Mouse (Mus musculus) intestine, embryonic 16.5 days (tissue): ENCODE data around the gene Aldh1l1. TPM values are rescaled to one million over a fixed set of nuclear protein-coding genes. Genes with fewer than 3 reads are reported as not detected.
A peak's percentile ranks its signal among the peaks of the same experiment; 100 is the strongest.

Experiments used
- ATAC-seq: fragments of 200-750 bp; cut with Nextera tagmentation; 2 replicates; pipeline ENCODE4 v1.8.0; 2017; ENCODE audit warnings: moderate TSS enrichment, moderate library complexity
- H3K27ac ChIP-seq: fragments of 300-500 bp; sonication (generic); 2 replicates; pipeline ENCODE4 v1.5.1; 2014; ENCODE audit warnings: mild to moderate bottlenecking, low read length
- H3K27me3 ChIP-seq: fragments of 300-500 bp; sonication (generic); replicated peaks from 2 replicates; pipeline ENCODE4 v1.6.1; 2014; ENCODE audit warnings: low read length, control low read depth, mixed read lengths; ENCODE audit not compliant: control insufficient read depth, insufficient read depth
- H3K36me3 ChIP-seq: fragments of 300-500 bp; sonication (generic); 2 replicates; pipeline ENCODE4 v1.6.1; 2014; ENCODE audit warnings: low read length, control low read depth; ENCODE audit not compliant: control insufficient read depth, insufficient read depth
- H3K4me1 ChIP-seq: fragments of 300-500 bp; sonication (generic); 2 replicates; pipeline ENCODE4 v1.6.1; 2014; ENCODE audit warnings: low read length, control low read depth, mixed read lengths; ENCODE audit not compliant: control insufficient read depth, insufficient read depth
- H3K4me2 ChIP-seq: fragments of 300-500 bp; sonication (generic); 2 replicates; pipeline ENCODE4 v1.6.1; 2014; ENCODE audit warnings: low read depth, low read length, control low read depth
- H3K4me3 ChIP-seq: fragments of 300-500 bp; sonication (generic); 2 replicates; pipeline ENCODE4 v1.5.1; 2014; ENCODE audit warnings: mild to moderate bottlenecking, low read length
- H3K9ac ChIP-seq: fragments of 300-500 bp; sonication (generic); 2 replicates; pipeline ENCODE4 v1.6.1; 2014; ENCODE audit warnings: low read depth, low read length
- H3K9me3 ChIP-seq: fragments of 300-500 bp; sonication (generic); 2 replicates; pipeline ENCODE4 v1.6.1; 2016; ENCODE audit warnings: low read length, control low read depth; ENCODE audit not compliant: control insufficient read depth
- WGBS: fragments of 180-500 bp; shearing (Covaris S2); extraction: QIAGEN DNeasy Blood & Tissue Kit; methylation state at CpG from one replicate; pipeline ENCODE4 v1.1.7; 2014; 5-methylcytosine and 5-hydroxymethylcytosine counted together
- polyA plus RNA-seq: library from polyadenylated mRNA; unstranded; fragments of >200 nt; fragmentation: Nextera tagmentation; extraction: Ambion mirVana; gene quantifications from 2 replicates; pipeline ENCODE4 v1.2.1, GENCODE M21; 2015

The Aldh1l1 gene
- polyA plus RNA-seq, 1 experiment from 2014 or later = 27.4 TPM

GRCm38 (mm10) chr6:90610248-90610647 lies 124.0 kb downstream of the Aldh1l1 start:
- Histone ChIP-seq H3K27me3 (no peaks in the 10 kb centered on the region), H3K27ac (no peak overlapping the region), H3K9ac (no peak overlapping the region), H3K36me3 (no peaks in the 10 kb centered on the region), H3K9me3 (no peaks in the 10 kb centered on the region), H3K4me1 (peaks cover 1% of the 10 kb centered on the region; the same call in 1 of the 2 replicates), H3K4me2 (no peak overlapping the region), H3K4me3 (no peak overlapping the region)
- WGBS = 88% methylated on average over 5 of the region's 5 CpGs
- ATAC-seq = no peak

GRCm38 (mm10) chr6:90613277-90613676 lies 127.0 kb downstream of the Aldh1l1 start:
- Histone ChIP-seq H3K27me3 (no peaks in the 10 kb centered on the region), H3K27ac (no peak overlapping the region), H3K4me3 (no peak overlapping the region), H3K9me3 (no peaks in the 10 kb centered on the region), H3K36me3 (no peaks in the 10 kb centered on the region), H3K9ac (no peak overlapping the region), H3K4me1 (no peaks in the 10 kb centered on the region), H3K4me2 (no peak overlapping the region)
- no peak for ATAC-seq
- 82% methylated on average over 8 of the region's 8 CpGs for WGBS

- no peak overlapping the region for H3K9ac ChIP-seq
- no peak overlapping the region for H3K27ac ChIP-seq
- no peak for ATAC-seq
- WGBS = 81% methylated on average over 7 of the region's 7 CpGs
- H3K36me3 ChIP-seq = no peaks in the 10 kb centered on the region
- peaks cover 7% of the 10 kb centered on the region for H3K4me1 ChIP-seq
- H3K4me2 ChIP-seq = no peak overlapping the region
- H3K27me3 ChIP-seq = no peaks in the 10 kb centered on the region
- H3K4me3 ChIP-seq = no peak overlapping the region
- H3K9me3 ChIP-seq = no peaks in the 10 kb centered on the region
Measured at GRCm38 (mm10) chr6:90615362-90615761, 129.1 kb downstream of the Aldh1l1 start.

- no peak for ATAC-seq
- Histone ChIP-seq H3K27ac (no peak overlapping the region), H3K4me1 (peaks cover 7% of the 10 kb centered on the region), H3K4me2 (no peak overlapping the region), H3K9me3 (no peaks in the 10 kb centered on the region), H3K4me3 (no peak overlapping the region), H3K36me3 (no peaks in the 10 kb centered on the region), H3K9ac (no peak overlapping the region), H3K27me3 (no peaks in the 10 kb centered on the region)
- WGBS = 82% methylated on average over 6 of the region's 6 CpGs
Measured at GRCm38 (mm10) chr6:90615991-90616390, 129.8 kb downstream of the Aldh1l1 start.

- Histone ChIP-seq H3K27ac (no peak overlapping the region), H3K9ac (no peak overlapping the region), H3K27me3 (no peaks in the 10 kb centered on the region), H3K4me2 (no peak overlapping the region), H3K4me1 (peaks cover 7% of the 10 kb centered on the region), H3K9me3 (no peaks in the 10 kb centered on the region), H3K36me3 (no peaks in the 10 kb centered on the region), H3K4me3 (no peak overlapping the region)
- no peak for ATAC-seq
- WGBS = 80% methylated on average over 6 of the region's 6 CpGs
Measured at GRCm38 (mm10) chr6:90616481-90616880, 130.3 kb downstream of the Aldh1l1 start.

- WGBS = 67% methylated on average over 4 of the region's 4 CpGs
- Histone ChIP-seq H3K27me3 (no peaks in the 10 kb centered on the region), H3K9me3 (no peaks in the 10 kb centered on the region), H3K4me2 (no peak overlapping the region), H3K27ac (no peak overlapping the region), H3K36me3 (no peaks in the 10 kb centered on the region), H3K9ac (no peak overlapping the region), H3K4me1 (peaks cover 11% of the 10 kb centered on the region), H3K4me3 (no peak overlapping the region)
- no peak for ATAC-seq
Measured at GRCm38 (mm10) chr6:90618274-90618673, 132.0 kb downstream of the Aldh1l1 start.

GRCm38 (mm10) chr6:90618821-90619636 lies 132.8 kb downstream of the Aldh1l1 start:
- Histone ChIP-seq H3K9me3 (no peaks in the 10 kb centered on the region), H3K4me2 (no peak overlapping the region), H3K27ac (no peak overlapping the region), H3K9ac (no peak overlapping the region), H3K4me1 (peaks cover 14% of the 10 kb centered on the region), H3K36me3 (no peaks in the 10 kb centered on the region), H3K4me3 (no peak overlapping the region), H3K27me3 (no peaks in the 10 kb centered on the region)
- 68% methylated on average over 19 of the region's 19 CpGs for WGBS
- ATAC-seq = peak; percentile 6; the same call in 1 of the 2 replicates

- no peaks in the 10 kb centered on the region for H3K27me3 ChIP-seq
- peaks cover 21% of the 10 kb centered on the region for H3K4me1 ChIP-seq
- 78% methylated on average over 5 of the region's 5 CpGs for WGBS
- H3K9me3 ChIP-seq = no peaks in the 10 kb centered on the region
- no peak overlapping the region for H3K4me2 ChIP-seq
- H3K36me3 ChIP-seq = no peaks in the 10 kb centered on the region
- ATAC-seq = no peak
- H3K9ac ChIP-seq = no peak overlapping the region
- no peak overlapping the region for H3K4me3 ChIP-seq
- no peak overlapping the region for H3K27ac ChIP-seq
Measured at GRCm38 (mm10) chr6:90619936-90620335, 133.7 kb downstream of the Aldh1l1 start.

- no peak overlapping the region for H3K4me2 ChIP-seq
- H3K9ac ChIP-seq = no peak overlapping the region
- H3K36me3 ChIP-seq = no peaks in the 10 kb centered on the region
- no peak overlapping the region for H3K27ac ChIP-seq
- ATAC-seq = no peak
- no peaks in the 10 kb centered on the region for H3K9me3 ChIP-seq
- 64% methylated on average over 9 of the region's 9 CpGs for WGBS
- H3K4me1 ChIP-seq = peaks cover 23% of the 10 kb centered on the region
- no peaks in the 10 kb centered on the region for H3K27me3 ChIP-seq
- no peak overlapping the region for H3K4me3 ChIP-seq
Measured at GRCm38 (mm10) chr6:90620791-90621583, 134.8 kb downstream of the Aldh1l1 start.
